Mouse (Mus musculus): ENCODE measurements around the gene Cep97. TPM values are rescaled to one million over a fixed set of nuclear protein-coding genes. Genes with fewer than 3 reads are reported as not detected.

Gene Cep97
- polyA plus RNA-seq, 1 experiment from 2014 or later: 10.2 TPM

DNA sequence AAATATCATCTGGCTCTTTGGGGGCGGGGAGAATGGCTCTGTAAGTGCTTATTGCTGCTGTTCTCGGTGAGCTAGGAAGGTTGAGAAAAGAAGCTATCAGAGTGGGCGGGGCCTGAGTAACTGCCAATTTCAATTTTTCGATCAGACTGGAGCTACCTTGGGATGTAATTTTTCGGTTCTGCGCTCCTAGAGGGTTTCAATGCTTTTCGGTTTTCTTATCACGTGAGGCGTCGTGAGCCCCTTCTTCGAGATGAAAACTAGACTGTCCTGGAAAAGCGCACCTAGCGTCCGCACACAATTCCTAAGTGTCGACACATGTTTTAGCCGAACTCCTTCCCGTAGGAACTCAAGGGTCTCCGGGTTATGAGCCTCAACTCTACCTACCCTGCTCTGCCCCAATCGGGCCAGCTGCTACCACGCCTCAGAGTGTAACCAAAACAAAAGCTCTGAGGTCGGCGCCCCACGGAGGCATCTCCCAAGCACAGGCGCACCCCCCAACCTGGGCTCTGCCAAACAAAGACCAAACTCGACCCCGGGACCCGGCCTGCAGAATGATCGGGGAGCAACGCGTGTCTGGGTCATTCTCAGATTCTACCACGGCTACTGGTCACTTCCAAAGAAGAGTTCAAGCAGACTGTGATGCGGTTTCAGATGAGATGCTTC is 843 bp downstream of the Cep97 start:
- no peaks in the 10 kb centered on the region for H3K9me3 ChIP-seq (ENCODE audit: control insufficient read depth, low read length)
- H3K27me3 ChIP-seq (replicated peaks; ENCODE audit: control insufficient read depth, insufficient read depth, low read length): no peaks in the 10 kb centered on the region
- H3K9ac ChIP-seq (ENCODE audit: low read depth, low read length): peak overlapping the region; percentile 73
- peak overlapping the region; percentile 59 for H3K4me3 ChIP-seq (ENCODE audit: low read depth, low read length)
- H3K36me3 ChIP-seq (ENCODE audit: control insufficient read depth, insufficient read depth, low read length): peaks cover 5% of the 10 kb centered on the region; the same call in 1 of the 2 replicates
- no peaks in the 10 kb centered on the region for H3K4me1 ChIP-seq (ENCODE audit: control insufficient read depth, insufficient read depth, low read length)
- ATAC-seq (ENCODE audit: low read depth) (peak; percentile 35; the same call in 1 of the 2 replicates), DNase-seq (ENCODE audit: low spot score) (peak; percentile 37)
- WGBS: 1% methylated on average over 32 of the region's 32 CpGs
- peak overlapping the region; percentile 76 for H3K4me2 ChIP-seq (ENCODE audit: low read depth, low read length)
- H3K27ac ChIP-seq (replicated peaks; ENCODE audit: low read depth, low read length): peak overlapping the region; percentile 53; the same call in 1 of the 2 replicates

DNA sequence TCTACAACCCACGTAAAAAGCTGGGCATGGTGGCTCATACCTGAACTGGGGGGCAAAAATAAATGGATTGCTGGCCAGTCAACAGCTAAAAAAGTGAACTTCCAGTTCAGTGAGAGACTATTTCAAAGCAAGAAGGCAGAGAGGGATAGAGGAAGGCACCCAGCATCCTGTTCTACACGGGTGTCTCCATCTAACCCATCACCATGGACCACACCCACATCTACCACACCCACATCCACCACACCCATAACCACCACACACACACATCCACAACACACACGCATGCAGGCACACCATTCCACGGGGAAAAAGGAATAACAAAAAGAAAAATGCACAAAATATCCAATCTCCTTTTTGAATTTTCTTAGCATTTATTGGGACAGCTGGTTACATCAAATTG is 10.6 kb downstream of the Cep97 start:
- WGBS: 92% methylated on average over 4 of the region's 4 CpGs
- H3K4me1 ChIP-seq (ENCODE audit: control insufficient read depth, insufficient read depth, low read length): no peaks in the 10 kb centered on the region
- no peak overlapping the region for H3K27ac ChIP-seq (replicated peaks; ENCODE audit: low read depth, low read length)
- no peak overlapping the region for H3K4me3 ChIP-seq (ENCODE audit: low read depth, low read length)
- no peak for DNase-seq (ENCODE audit: low spot score)
- no peak overlapping the region for H3K4me2 ChIP-seq (ENCODE audit: low read depth, low read length)
- peaks cover 52% of the 10 kb centered on the region for H3K36me3 ChIP-seq (ENCODE audit: control insufficient read depth, insufficient read depth, low read length)
- no peaks in the 10 kb centered on the region for H3K9me3 ChIP-seq (ENCODE audit: control insufficient read depth, low read length)
- no peak overlapping the region for H3K9ac ChIP-seq (ENCODE audit: low read depth, low read length)
- no peaks in the 10 kb centered on the region for H3K27me3 ChIP-seq (replicated peaks; ENCODE audit: control insufficient read depth, insufficient read depth, low read length)
- no peak for ATAC-seq (ENCODE audit: low read depth)

DNA sequence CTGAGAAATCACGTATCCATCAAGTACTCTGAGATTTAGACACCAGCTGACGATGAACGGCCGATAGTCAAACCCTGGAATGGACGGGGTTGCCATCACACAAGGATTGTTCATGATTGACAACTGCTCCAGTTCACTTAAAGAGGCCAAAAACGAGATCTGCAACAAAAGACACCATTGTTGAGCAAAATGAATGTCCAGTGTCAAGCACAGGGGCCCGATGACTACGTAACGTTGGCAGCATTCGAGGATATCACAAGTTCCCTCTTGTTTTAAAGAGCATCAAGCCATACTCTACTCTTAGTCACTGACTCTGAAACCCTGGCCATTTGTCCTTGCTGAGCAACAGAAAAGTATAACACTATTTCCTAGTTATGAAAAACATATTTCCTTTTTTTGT is 12.6 kb downstream of the Cep97 start:
- no peak overlapping the region for H3K9ac ChIP-seq (ENCODE audit: low read depth, low read length)
- no peak for ATAC-seq (ENCODE audit: low read depth)

DNA sequence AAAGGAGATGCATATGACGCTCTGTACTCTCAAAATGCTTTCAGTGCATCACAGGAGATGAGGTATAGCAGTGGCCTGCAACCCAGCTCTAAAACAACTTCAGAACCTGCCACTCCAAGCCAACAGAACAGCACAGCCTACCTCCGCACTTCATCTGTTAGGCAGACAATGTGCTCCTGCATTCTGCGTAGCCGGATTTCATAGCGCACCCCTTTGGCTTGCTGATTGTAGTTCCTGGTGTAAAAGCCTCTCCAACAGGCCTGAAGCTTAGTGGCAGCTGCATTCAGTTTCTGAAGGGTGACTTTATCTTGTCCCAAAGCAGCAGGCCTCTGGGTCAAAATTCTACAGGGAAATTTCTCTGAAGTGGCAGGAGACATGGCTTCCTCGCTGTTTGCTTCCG is 19.9 kb downstream of the Cep97 start:
- H3K4me1 ChIP-seq (ENCODE audit: control insufficient read depth, insufficient read depth, low read length): no peaks in the 10 kb centered on the region
- H3K36me3 ChIP-seq (ENCODE audit: control insufficient read depth, insufficient read depth, low read length): peaks cover 78% of the 10 kb centered on the region
- 93% methylated on average over 7 of the region's 7 CpGs for WGBS
- H3K9me3 ChIP-seq (ENCODE audit: control insufficient read depth, low read length): no peaks in the 10 kb centered on the region
- H3K4me3 ChIP-seq (ENCODE audit: low read depth, low read length): no peak overlapping the region
- H3K27ac ChIP-seq (replicated peaks; ENCODE audit: low read depth, low read length): no peak overlapping the region
- DNase-seq (ENCODE audit: low spot score) (no peak), ATAC-seq (ENCODE audit: low read depth) (no peak)
- no peaks in the 10 kb centered on the region for H3K27me3 ChIP-seq (replicated peaks; ENCODE audit: control insufficient read depth, insufficient read depth, low read length)
- H3K4me2 ChIP-seq (ENCODE audit: low read depth, low read length): no peak overlapping the region
- no peak overlapping the region for H3K9ac ChIP-seq (ENCODE audit: low read depth, low read length)

More for the DNA sequence above, 12.6 kb downstream of the Cep97 start:
- no peaks in the 10 kb centered on the region for H3K9me3 ChIP-seq (ENCODE audit: control insufficient read depth, low read length)
- H3K4me3 ChIP-seq (ENCODE audit: low read depth, low read length): no peak overlapping the region
- WGBS: 83% methylated on average over 10 of the region's 10 CpGs
- H3K4me1 ChIP-seq (ENCODE audit: control insufficient read depth, insufficient read depth, low read length): no peaks in the 10 kb centered on the region
- no peak overlapping the region for H3K4me2 ChIP-seq (ENCODE audit: low read depth, low read length)
- H3K27me3 ChIP-seq (replicated peaks; ENCODE audit: control insufficient read depth, insufficient read depth, low read length): no peaks in the 10 kb centered on the region
- no peak for DNase-seq (ENCODE audit: low spot score)
- peaks cover 66% of the 10 kb centered on the region for H3K36me3 ChIP-seq (ENCODE audit: control insufficient read depth, insufficient read depth, low read length)
- H3K27ac ChIP-seq (replicated peaks; ENCODE audit: low read depth, low read length): no peak overlapping the region

DNA sequence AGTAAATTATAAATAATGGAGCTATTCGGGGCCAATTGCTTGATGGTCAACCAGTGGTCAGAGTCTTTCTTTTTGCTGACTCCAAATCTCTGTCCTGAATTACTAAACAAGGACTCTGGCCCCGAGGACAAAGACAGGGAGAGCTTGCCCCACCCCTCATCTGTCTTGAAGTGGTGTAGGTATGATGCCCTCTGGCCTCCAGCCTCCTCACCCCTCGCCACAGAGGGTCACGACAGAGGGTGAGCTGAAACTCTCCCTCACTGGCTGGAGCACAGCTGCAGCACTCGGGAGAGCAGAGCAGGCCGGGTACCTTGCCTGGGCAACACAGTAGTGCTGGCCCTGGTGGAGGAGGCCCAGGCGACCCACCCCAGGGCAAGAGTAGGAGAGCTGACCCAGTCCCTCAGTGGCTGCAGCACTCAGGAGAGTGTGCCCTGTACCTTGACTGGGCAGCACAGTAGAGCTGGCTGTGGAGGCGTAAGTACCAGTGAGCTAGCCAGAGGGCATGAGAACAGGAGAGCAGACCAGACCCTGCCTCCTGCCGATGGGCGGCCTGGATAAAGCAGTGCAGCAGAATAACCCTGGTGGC is 24.4 kb downstream of the Cep97 start:
- no peak overlapping the region for H3K27ac ChIP-seq (replicated peaks; ENCODE audit: low read depth, low read length)
- H3K27me3 ChIP-seq (replicated peaks; ENCODE audit: control insufficient read depth, insufficient read depth, low read length): no peaks in the 10 kb centered on the region
- DNase-seq (ENCODE audit: low spot score): no peak
- peaks cover 60% of the 10 kb centered on the region for H3K36me3 ChIP-seq (ENCODE audit: control insufficient read depth, insufficient read depth, low read length)
- no peak for ATAC-seq (ENCODE audit: low read depth)
- no peaks in the 10 kb centered on the region for H3K9me3 ChIP-seq (ENCODE audit: control insufficient read depth, low read length)
- 88% methylated on average over 10 of the region's 10 CpGs for WGBS
- no peak overlapping the region for H3K9ac ChIP-seq (ENCODE audit: low read depth, low read length)
- no peak overlapping the region for H3K4me3 ChIP-seq (ENCODE audit: low read depth, low read length)
- no peaks in the 10 kb centered on the region for H3K4me1 ChIP-seq (ENCODE audit: control insufficient read depth, insufficient read depth, low read length)
- H3K4me2 ChIP-seq (ENCODE audit: low read depth, low read length): no peak overlapping the region

DNA sequence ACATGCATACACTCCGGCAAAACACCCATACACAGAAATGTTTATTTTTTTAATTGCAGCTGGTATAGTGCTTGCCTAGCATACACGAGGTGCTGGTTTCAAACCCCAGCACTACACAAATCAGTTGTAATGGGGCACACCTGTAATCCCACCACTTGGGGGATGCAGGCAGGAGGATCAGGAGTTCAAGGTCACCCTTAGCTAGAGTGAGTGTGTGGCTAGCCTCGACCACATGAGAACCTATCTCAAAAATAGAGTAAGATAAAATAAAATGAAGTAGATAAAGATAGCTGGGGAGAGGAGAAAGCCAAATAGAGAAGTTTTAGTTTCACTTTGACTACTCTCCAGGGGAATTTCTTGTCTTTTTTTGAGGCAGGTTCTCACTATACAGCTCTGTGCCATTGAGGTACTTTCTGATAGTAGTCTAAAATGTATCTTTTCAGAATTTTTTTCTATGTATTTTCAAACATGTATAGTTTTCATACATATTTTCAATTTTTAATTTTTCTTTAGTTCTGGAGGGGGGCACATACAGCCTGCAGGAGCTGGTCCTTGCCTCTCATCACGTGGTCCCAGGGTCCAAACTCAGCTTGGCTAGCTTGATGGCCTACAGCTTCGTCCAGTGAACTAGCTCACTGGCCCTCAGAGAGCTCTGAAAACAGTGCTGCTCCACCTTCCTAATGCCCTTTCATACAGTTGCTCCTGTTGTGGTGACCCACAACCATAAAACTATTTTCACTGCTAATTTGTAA is 27.6 kb downstream of the Cep97 start:
- no peaks in the 10 kb centered on the region for H3K9me3 ChIP-seq (ENCODE audit: control insufficient read depth, low read length)
- H3K9ac ChIP-seq (ENCODE audit: low read depth, low read length): no peak overlapping the region
- ATAC-seq (ENCODE audit: low read depth) (no peak), DNase-seq (ENCODE audit: low spot score) (no peak)
- H3K27me3 ChIP-seq (replicated peaks; ENCODE audit: control insufficient read depth, insufficient read depth, low read length): no peaks in the 10 kb centered on the region
- H3K4me2 ChIP-seq (ENCODE audit: low read depth, low read length): no peak overlapping the region
- no peak overlapping the region for H3K4me3 ChIP-seq (ENCODE audit: low read depth, low read length)
- no peaks in the 10 kb centered on the region for H3K4me1 ChIP-seq (ENCODE audit: control insufficient read depth, insufficient read depth, low read length)
- no peak overlapping the region for H3K27ac ChIP-seq (replicated peaks; ENCODE audit: low read depth, low read length)
- WGBS: 86% methylated on average over 5 of the region's 5 CpGs
- H3K36me3 ChIP-seq (ENCODE audit: control insufficient read depth, insufficient read depth, low read length): peaks cover 57% of the 10 kb centered on the region

DNA sequence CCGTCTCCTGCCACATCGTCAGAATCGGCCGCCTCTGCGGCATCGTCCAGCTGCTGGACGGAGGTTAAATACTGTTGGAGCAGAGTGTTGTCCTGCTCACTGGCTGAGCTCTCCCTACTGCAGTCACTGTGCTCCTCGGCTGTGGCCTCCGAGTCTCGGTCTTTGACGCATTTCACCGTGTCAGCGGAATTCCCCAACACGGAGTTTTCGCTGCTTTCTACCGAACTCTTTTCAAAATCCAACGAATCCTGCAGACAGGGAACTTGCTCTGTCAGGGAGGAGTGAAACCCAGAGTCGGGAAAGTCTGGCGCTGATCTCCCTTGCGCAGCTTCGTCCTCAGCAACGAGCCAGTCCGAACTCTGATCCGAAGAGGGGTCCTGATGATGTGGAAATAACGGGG is 29.3 kb downstream of the Cep97 start:
- H3K9me3 ChIP-seq (ENCODE audit: control insufficient read depth, low read length): no peaks in the 10 kb centered on the region
- no peak overlapping the region for H3K4me3 ChIP-seq (ENCODE audit: low read depth, low read length)
- no peak for ATAC-seq (ENCODE audit: low read depth)
- no peak overlapping the region for H3K27ac ChIP-seq (replicated peaks; ENCODE audit: low read depth, low read length)
- H3K4me2 ChIP-seq (ENCODE audit: low read depth, low read length): no peak overlapping the region
- WGBS: 91% methylated on average over 25 of the region's 25 CpGs
- DNase-seq (ENCODE audit: low spot score): no peak
- H3K9ac ChIP-seq (ENCODE audit: low read depth, low read length): no peak overlapping the region
- H3K36me3 ChIP-seq (ENCODE audit: control insufficient read depth, insufficient read depth, low read length): peaks cover 46% of the 10 kb centered on the region
- no peaks in the 10 kb centered on the region for H3K4me1 ChIP-seq (ENCODE audit: control insufficient read depth, insufficient read depth, low read length)
- H3K27me3 ChIP-seq (replicated peaks; ENCODE audit: control insufficient read depth, insufficient read depth, low read length): no peaks in the 10 kb centered on the region

DNA sequence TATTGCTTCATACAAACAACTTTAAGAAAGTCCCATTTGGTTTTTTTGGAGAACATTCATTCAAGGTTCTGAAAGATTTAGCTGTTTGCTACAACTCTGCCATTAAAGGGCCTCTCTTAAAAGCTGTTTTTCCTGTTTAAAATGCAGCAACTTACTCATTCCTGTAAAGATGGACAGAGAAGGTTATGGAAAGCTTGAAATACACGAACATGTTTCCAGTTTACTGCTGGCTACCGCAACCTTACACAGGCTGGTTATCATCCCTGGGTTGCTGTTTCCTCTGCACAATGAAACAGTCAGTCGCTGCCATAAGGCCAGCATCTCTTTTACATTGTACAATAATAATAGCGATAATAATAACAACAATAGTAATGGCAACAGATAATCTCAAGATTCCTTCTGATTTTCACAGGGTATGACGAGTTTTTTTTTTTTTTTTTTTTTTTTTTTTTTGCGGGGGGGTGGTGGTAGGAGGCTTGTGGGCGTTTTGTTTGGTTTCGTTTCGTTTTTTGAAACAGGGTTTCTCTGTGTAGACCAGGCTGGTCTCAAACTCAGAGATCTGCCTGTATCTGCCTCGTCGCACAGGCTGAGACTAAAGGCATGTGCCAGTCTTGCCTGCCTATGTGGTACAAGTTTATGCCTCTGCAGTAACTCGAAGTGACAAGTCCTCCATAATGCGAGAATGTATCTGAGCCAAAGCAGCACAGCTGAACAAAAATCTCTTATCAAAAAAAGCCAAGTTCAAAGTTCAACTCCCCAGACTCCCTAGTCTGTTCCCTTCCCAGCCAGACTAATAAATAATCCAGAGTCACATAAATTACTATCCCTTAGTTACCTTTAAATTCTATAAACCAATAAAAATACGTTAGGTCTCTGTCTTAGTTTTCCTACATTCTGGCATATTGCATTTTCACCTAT is 32.6 kb downstream of the Cep97 start:
- no peak for ATAC-seq (ENCODE audit: low read depth)
- WGBS: 90% methylated on average over 14 of the region's 14 CpGs
- no peak overlapping the region for H3K4me2 ChIP-seq (ENCODE audit: low read depth, low read length)

More for the DNA sequence above, 32.6 kb downstream of the Cep97 start:
- peaks cover 29% of the 10 kb centered on the region for H3K36me3 ChIP-seq (ENCODE audit: control insufficient read depth, insufficient read depth, low read length)
- H3K9me3 ChIP-seq (ENCODE audit: control insufficient read depth, low read length): no peaks in the 10 kb centered on the region
- DNase-seq (ENCODE audit: low spot score): no peak
- H3K4me1 ChIP-seq (ENCODE audit: control insufficient read depth, insufficient read depth, low read length): no peaks in the 10 kb centered on the region
- H3K9ac ChIP-seq (ENCODE audit: low read depth, low read length): no peak overlapping the region
- H3K27me3 ChIP-seq (replicated peaks; ENCODE audit: control insufficient read depth, insufficient read depth, low read length): no peaks in the 10 kb centered on the region
- H3K27ac ChIP-seq (replicated peaks; ENCODE audit: low read depth, low read length): no peak overlapping the region
- H3K4me3 ChIP-seq (ENCODE audit: low read depth, low read length): no peak overlapping the region

Data from embryonic facial prominence, embryonic 14.5 days (tissue).